Mouse (Mus musculus): ENCODE measurements around the gene Add2. TPM values are rescaled to one million over a fixed set of nuclear protein-coding genes. Genes with fewer than 3 reads are reported as not detected.
A peak's percentile ranks its signal among the peaks of the same experiment; 100 is the strongest.
"Not testable (repeated sequence)": the region's sequence is repeated elsewhere in the genome, so short reads cannot be mapped to it uniquely, and the experiment has no call there.

Add2 gene
- polyA plus RNA-seq (2015; fragmentation: Nextera tagmentation; extraction: Ambion mirVana) = 107 and 130 TPM in 2 replicates

DNA sequence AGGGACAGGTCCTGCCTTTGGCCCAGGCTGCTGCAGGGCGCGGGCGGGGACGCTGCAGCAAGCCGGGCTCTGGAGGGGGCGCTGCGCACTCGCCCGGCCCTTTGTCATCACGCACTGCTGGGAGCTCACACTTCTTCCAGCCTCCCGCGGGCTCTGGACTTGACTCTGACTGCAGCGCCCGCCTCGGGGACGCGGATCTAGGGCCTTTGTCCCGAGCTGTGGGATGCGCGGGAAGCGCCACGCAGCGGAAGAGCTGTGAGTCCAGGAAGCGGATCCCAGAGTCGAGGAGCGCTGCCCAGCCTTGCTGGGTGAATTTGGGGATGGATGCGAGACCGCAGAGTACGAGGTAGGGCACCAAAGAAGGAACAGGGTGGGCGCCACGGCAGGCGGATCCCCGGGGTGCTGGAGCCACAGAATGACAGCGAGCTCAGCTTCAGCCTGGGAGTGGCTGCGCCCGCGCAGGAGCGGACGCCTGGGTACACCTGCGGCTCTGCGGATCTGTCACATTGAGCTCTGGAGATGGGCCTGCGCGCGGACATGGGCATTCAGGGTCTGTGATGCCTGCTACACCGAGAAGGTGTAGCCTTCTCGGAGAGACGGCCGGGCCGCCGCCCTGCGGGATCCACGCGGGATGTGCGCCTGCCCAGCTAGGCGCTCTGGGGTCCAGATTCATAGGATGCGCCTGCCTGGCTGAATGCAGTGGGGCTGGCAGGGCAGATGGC lies at the start of gene Add2:
TSS of gene Add2 (plus strand) at position 81 of the 722 bp plus-strand sequence.
- peak; percentile 89 for ATAC-seq (ENCODE audit: low FRiP score)
- Histone ChIP-seq H3K4me2 (peak within 1 kb of the TSS; percentile 64), H3K36me3 (no peaks in the 10 kb centered on the region), H3K4me3 (replicated peaks) (peak within 1 kb of the TSS; percentile 70), H3K27me3 (replicated peaks) (no peaks in the 10 kb centered on the region), H3K4me1 (peaks cover 43% of the 10 kb centered on the region), H3K9ac (replicated peaks) (peak within 1 kb of the TSS; percentile 85), H3K9me3 (replicated peaks) (no peaks in the 10 kb centered on the region), H3K27ac (replicated peaks) (peak within 1 kb of the TSS; percentile 92)
- WGBS = under 1% methylated on average over 56 of the region's 56 CpGs

DNA sequence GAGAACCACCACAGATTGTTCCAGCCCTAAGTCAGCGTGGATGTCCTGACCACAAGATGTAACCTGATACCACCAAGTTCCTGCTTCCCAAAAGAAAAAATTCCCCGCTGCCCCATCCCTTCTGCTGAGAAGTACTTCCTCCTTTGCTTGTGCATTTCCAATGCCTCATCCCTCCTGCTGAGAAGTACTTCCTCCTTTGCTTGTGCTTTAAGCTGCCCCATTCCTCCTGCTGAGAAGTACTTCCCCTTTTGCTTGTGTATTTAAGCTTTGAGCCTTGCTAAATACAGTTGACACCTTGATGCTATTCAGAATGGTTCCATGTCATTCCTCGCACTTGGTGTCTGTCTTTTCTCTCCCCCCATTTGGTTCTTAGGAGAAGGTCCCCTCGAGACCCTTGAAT lies 49.7 kb upstream of the Add2 start:
- not testable (repeated sequence) for H3K36me3 ChIP-seq; H3K27me3 ChIP-seq (replicated peaks); H3K9me3 ChIP-seq (replicated peaks); H3K4me3 ChIP-seq (replicated peaks); H3K9ac ChIP-seq (replicated peaks); H3K27ac ChIP-seq (replicated peaks); H3K4me1 ChIP-seq; ATAC-seq (ENCODE audit: low FRiP score); H3K4me2 ChIP-seq
- 84% methylated on average over 4 of the region's 4 CpGs for WGBS

DNA sequence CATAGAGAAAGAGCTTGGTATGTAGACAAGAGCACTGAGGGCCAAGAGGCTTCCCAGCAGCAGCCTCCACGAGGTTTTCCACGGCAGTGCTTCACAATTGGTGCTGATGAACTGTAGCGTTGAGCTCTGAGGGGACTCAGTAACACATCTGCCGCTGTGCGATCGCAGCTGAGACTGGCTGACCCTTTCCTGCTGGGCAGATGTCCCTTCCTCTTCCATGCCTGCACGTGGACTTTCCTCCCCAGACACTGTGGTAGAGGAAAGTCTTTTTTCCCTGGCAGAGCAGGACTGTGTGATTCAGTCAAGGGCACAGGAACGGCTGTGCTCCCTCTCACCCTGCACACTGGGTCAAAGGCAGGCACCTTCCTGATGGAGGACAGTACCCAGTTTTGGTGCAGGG lies 44.1 kb upstream of the Add2 start:
- H3K9me3 ChIP-seq (replicated peaks) = no peaks in the 10 kb centered on the region
- no peak for ATAC-seq (ENCODE audit: low FRiP score)
- no peak overlapping the region for H3K4me2 ChIP-seq
- H3K27ac ChIP-seq (replicated peaks) = no peak overlapping the region
- H3K36me3 ChIP-seq = no peaks in the 10 kb centered on the region
- 82% methylated on average over 8 of the region's 8 CpGs for WGBS
- H3K4me3 ChIP-seq (replicated peaks) = no peak overlapping the region
- H3K9ac ChIP-seq (replicated peaks) = no peak overlapping the region
- no peaks in the 10 kb centered on the region for H3K4me1 ChIP-seq
- no peaks in the 10 kb centered on the region for H3K27me3 ChIP-seq (replicated peaks)

DNA sequence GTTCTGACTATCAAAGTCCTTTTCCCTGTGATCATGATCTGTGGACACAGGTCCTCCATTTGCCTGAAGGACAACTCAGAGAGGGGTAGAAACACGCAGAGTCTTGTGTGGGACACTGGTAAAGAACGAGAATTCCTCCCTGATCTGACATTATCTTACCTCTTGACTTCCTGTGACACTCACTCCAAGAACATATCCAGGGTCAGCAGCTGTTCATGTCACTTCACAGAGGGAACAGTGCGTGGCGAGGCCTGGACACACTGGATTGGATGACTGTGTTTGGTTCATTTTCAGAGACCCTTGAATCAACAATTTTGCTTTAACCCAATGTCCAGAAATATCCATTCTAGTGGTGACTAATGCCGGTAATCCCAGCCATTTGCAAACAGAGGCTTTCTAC lies 38.9 kb upstream of the Add2 start:
- H3K4me1 ChIP-seq; ATAC-seq (ENCODE audit: low FRiP score); H3K4me3 ChIP-seq (replicated peaks); H3K27me3 ChIP-seq (replicated peaks); H3K27ac ChIP-seq (replicated peaks); H3K9ac ChIP-seq (replicated peaks); H3K36me3 ChIP-seq; H3K4me2 ChIP-seq; H3K9me3 ChIP-seq (replicated peaks): not testable (repeated sequence)
- 90% methylated on average over 5 of the region's 5 CpGs for WGBS

DNA sequence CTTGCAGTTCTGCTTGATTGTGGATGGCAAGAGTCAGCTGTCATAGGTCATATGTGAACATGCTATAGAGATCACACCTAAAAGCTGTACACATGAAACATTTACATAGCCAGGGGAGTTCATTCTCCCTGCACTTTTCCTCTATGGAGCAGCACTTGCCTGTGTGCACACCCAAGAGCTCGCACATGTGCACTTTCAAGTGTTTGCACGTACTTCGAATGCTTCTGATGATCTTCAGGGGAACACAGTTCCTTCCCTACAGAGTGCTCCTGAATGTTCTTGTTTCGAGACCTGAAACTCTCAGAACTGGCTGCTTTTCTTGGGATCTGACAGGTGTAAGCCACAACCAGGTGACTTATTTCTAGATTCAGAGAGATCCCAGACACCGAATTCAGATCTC lies 37.7 kb upstream of the Add2 start:
- H3K4me2 ChIP-seq; H3K27me3 ChIP-seq (replicated peaks); H3K9me3 ChIP-seq (replicated peaks); H3K4me3 ChIP-seq (replicated peaks); H3K36me3 ChIP-seq; H3K4me1 ChIP-seq; H3K9ac ChIP-seq (replicated peaks); H3K27ac ChIP-seq (replicated peaks); ATAC-seq (ENCODE audit: low FRiP score): not testable (repeated sequence)
- 89% methylated on average over 5 of the region's 5 CpGs for WGBS

DNA sequence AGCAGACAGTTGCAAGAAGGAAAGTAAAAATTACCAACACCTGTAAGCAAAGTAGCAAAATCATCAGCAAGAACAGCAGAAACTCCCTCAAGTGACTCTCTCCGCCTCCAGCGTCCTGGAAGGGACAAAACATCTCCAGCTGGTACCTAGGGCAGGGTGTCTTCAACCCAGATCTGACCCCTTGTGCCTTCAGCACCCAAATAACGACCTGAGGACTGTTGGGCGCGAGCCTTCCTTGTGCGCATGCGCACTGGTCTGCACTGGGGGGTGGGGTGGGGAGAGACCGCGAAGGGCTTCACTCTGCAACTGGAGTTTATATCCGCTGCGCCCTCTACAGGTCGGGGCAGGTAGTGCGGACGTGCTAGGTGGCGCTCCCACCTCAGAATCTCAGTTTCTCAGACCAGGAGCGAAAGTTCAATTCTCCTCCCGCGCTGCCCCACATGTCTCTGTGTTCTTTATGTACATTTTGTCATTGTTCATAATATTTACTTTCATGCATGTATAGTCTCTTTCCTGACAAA lies 25.0 kb upstream of the Add2 start:
- Histone ChIP-seq H3K9me3 (replicated peaks) (no peaks in the 10 kb centered on the region), H3K4me1 (peaks cover 6% of the 10 kb centered on the region), H3K4me3 (replicated peaks) (no peak overlapping the region), H3K27ac (replicated peaks) (no peak overlapping the region), H3K36me3 (no peaks in the 10 kb centered on the region), H3K27me3 (replicated peaks) (no peaks in the 10 kb centered on the region), H3K9ac (replicated peaks) (no peak overlapping the region), H3K4me2 (no peak overlapping the region)
- 76% methylated on average over 18 of the region's 18 CpGs for WGBS
- no peak for ATAC-seq (ENCODE audit: low FRiP score)

DNA sequence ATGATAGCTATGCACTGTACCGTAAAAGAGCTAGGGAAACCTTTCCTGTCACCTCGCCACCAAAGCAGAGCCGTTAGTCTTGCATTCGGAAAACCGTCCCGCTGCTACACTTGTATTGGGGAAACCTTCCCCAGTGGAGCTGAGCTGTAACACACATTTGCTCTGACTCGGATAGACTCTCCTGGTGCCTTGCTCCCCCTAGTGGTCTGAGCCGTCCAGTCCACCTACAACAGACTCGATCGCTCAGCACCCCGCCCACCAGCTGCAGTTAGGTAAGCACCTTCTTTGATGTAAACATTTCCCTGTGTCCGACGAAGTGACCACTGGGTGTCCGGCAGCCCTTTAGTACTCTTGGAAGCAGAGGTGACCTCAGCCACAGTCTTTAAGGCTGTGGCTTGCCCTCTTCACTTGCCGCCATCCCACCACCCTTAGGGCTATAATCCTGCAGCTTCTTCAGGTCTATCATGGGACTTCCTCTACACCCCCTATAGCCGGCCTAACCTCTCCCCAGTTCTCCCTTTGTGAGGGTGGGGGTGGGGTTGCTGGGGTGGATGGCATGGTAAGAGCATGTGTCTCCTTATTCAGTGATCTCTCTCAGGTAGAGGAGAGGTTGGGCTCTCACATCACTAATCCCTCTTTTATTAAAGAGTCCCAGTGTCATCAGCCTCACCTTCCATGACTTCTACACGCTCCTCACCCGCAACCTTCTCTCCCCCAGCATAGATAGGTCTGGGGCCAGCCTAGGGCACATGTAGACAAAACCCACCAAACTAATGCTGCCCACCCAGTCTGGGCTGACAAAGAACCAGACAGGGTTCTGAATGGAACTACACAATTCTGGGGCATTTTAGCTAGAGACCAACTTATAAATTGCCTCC lies 24.0 kb upstream of the Add2 start:
- no peak overlapping the region; the same call in 1 of the 2 replicates for H3K27ac ChIP-seq (replicated peaks)
- no peaks in the 10 kb centered on the region for H3K27me3 ChIP-seq (replicated peaks)
- H3K9ac ChIP-seq (replicated peaks) = peak overlapping the region; percentile 44; the same call in 1 of the 2 replicates
- no peaks in the 10 kb centered on the region for H3K36me3 ChIP-seq
- peaks cover 6% of the 10 kb centered on the region for H3K4me1 ChIP-seq
- H3K4me3 ChIP-seq (replicated peaks) = 0 out of 2 replicates have a peak overlapping the region, but pooled peaks have one; percentile 24
- H3K9me3 ChIP-seq (replicated peaks) = no peaks in the 10 kb centered on the region
- ATAC-seq (ENCODE audit: low FRiP score) = peak; percentile 91
- peak overlapping the region; percentile 58 for H3K4me2 ChIP-seq
- 13% methylated on average over 18 of the region's 18 CpGs for WGBS

DNA sequence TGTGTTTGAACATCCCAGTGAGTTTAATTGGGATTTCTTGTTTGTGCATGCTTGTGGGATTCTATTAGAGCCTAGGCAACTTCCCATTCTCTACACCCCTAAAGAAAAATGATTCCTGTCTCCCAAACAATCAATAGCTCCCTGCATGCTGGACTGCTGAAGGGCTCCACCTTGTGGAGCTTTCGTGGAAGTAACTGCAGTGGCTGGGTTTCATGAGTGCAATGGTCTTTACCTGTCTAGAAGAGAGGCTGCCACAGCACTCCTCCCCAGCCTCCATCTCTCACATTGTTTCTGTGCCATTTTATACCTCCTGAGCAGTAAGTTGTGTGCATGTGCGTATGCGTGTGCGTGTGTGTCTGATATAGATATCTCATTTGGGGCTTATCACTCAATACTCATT lies 18.5 kb upstream of the Add2 start:
- Histone ChIP-seq H3K4me3 (replicated peaks) (no peak overlapping the region), H3K27me3 (replicated peaks) (no peaks in the 10 kb centered on the region), H3K9ac (replicated peaks) (no peak overlapping the region), H3K4me2 (no peak overlapping the region), H3K9me3 (replicated peaks) (no peaks in the 10 kb centered on the region), H3K27ac (replicated peaks) (no peak overlapping the region), H3K36me3 (no peaks in the 10 kb centered on the region), H3K4me1 (no peaks in the 10 kb centered on the region)
- no peak; the same call in 1 of the 2 replicates for ATAC-seq (ENCODE audit: low FRiP score)
- 45% methylated on average over 4 of the region's 4 CpGs for WGBS

DNA sequence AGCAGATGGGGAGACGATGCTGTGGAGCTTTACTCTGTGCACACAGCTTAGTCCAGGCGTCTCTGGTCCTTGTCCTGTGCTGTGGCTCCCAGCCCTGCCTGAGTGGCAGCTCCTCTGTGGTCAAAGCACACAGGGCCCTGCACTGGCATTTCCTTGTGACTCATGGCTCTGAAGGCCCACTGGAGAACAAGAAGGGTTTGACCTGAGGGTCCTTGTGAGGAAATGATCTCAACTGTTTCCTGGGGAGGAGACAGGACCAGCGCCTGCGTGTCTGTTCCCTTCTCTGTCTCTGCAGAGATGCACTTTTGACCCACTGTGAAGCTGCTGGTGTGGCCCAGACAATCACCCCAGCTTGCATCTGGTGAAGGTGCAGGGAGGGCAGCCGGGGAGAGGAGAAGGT lies 13.7 kb upstream of the Add2 start:
- H3K36me3 ChIP-seq; H3K4me1 ChIP-seq; ATAC-seq (ENCODE audit: low FRiP score); H3K27ac ChIP-seq (replicated peaks); H3K9ac ChIP-seq (replicated peaks); H3K27me3 ChIP-seq (replicated peaks); H3K4me2 ChIP-seq; H3K9me3 ChIP-seq (replicated peaks); H3K4me3 ChIP-seq (replicated peaks): not testable (repeated sequence)
- WGBS = 83% methylated on average over 5 of the region's 5 CpGs

DNA sequence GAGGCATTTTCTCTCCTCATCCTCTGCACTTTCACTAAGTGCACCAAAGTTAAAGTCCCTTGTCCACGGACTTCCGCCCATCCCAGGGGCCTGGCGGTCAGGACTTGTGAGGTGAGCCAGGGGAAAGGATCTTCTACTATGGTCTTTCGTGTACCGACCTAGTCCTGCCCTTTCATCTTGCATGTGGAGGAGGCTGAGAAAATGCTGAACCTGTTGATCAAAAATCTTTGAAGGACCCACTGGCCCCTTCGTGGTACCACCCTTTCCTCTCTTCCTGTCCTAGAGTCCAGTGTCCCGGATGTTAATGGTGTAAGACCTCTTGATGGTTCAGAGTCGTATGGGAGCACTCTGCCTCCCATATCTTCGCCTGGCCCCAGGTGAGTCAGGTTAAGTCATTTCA lies 12.6 kb upstream of the Add2 start, which contains the start of gene Figla:
TSS of gene Figla (plus strand) at position 301 of the 400 bp plus-strand sequence.
- 87% methylated on average over 9 of the region's 9 CpGs for WGBS
- no peak for ATAC-seq (ENCODE audit: low FRiP score)
- Histone ChIP-seq H3K4me1 (no peaks in the 10 kb centered on the region), H3K9ac (replicated peaks) (no peak within 1 kb of the TSS), H3K36me3 (no peaks in the 10 kb centered on the region), H3K4me2 (no peak within 1 kb of the TSS), H3K27me3 (replicated peaks) (no peaks in the 10 kb centered on the region), H3K9me3 (replicated peaks) (no peaks in the 10 kb centered on the region), H3K4me3 (replicated peaks) (no peak within 1 kb of the TSS), H3K27ac (replicated peaks) (no peak within 1 kb of the TSS)

DNA sequence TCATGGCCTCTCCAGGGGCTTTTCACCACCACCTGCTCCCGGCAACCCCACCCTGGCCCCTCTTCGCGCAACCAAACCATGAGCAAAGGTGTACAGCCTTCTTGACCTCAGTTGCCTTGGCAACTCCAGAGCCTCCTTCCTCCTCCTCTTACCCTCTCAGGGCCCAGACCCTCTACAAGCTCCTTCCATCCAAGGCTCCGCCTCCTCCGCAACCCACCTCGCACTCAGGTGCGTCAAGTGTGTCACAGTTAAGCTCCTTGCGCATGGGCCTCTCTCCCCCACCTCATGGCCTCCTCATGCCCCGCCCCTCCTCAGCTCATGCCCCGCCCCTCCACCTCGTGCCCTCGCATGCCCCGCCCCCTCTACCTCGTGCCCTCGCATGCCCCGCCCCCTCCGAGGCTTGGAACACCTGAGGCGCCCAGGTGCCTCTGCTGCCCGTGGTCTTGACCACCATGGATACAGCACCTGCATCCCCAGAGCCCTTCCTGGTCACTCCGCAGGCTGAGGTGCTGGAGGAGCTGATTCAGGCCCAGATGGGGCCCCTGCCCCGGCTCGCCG lies 11.6 kb upstream of the Add2 start:
- Histone ChIP-seq H3K36me3 (no peaks in the 10 kb centered on the region), H3K9me3 (replicated peaks) (no peaks in the 10 kb centered on the region), H3K27me3 (replicated peaks) (no peaks in the 10 kb centered on the region), H3K4me3 (replicated peaks) (no peak overlapping the region), H3K27ac (replicated peaks) (no peak overlapping the region), H3K4me2 (no peak overlapping the region), H3K9ac (replicated peaks) (no peak overlapping the region), H3K4me1 (no peaks in the 10 kb centered on the region)
- no peak for ATAC-seq (ENCODE audit: low FRiP score)
- 83% methylated on average over 23 of the region's 23 CpGs for WGBS
